Mouse (Mus musculus) kidney, adult 2 months (tissue): ENCODE results near the gene Cldn5. TPM values are rescaled to one million over a fixed set of nuclear protein-coding genes. Genes with fewer than 3 reads are reported as not detected.

Experiments
- DNase-seq: peaks from one replicate; pipeline ENCODE4 v3.0.0; 2021
- H3K27ac ChIP-seq: fragments of 200-500 bp; 2 replicates; pipeline ENCODE4 v1.5.1; 2012; ENCODE audit warnings: low read depth, low read length, control low read depth, inconsistent platforms; ENCODE audit not compliant: insufficient read depth
- H3K27me3 ChIP-seq: fragments of 200-500 bp; replicated peaks from 2 replicates; pipeline ENCODE4 v1.6.1; 2012; ENCODE audit warnings: mild to moderate bottlenecking, moderate library complexity, low read length, inconsistent platforms; ENCODE audit not compliant: control insufficient read depth, insufficient read depth
- H3K36me3 ChIP-seq: fragments of 200-500 bp; 2 replicates; pipeline ENCODE4 v1.6.1; 2012; ENCODE audit warnings: mild to moderate bottlenecking, moderate library complexity, low read length, inconsistent platforms; ENCODE audit not compliant: control insufficient read depth, insufficient read depth
- H3K4me1 ChIP-seq: fragments of 200-500 bp; 2 replicates; pipeline ENCODE4 v1.6.1; 2011; ENCODE audit warnings: low read length; ENCODE audit not compliant: control insufficient read depth, insufficient read depth
- H3K4me3 ChIP-seq: fragments of 200-500 bp; 2 replicates; pipeline ENCODE4 v1.5.1; 2011; ENCODE audit warnings: mild to moderate bottlenecking, low read depth, low read length, control low read depth; ENCODE audit not compliant: insufficient read depth
- CTCF ChIP-seq: fragments of 200-500 bp; conservative IDR thresholded peaks from 2 replicates; pipeline ENCODE4 v1.5.1; 2011; ENCODE audit warnings: low read depth, mild to moderate bottlenecking, control low read depth, low read length, moderate library complexity, mixed read lengths; ENCODE audit not compliant: insufficient read depth, insufficient read length
- POLR2A ChIP-seq: fragments of 200-500 bp; IDR thresholded peaks from one replicate; pipeline ENCODE4 v1.6.1; 2011; ENCODE audit warnings: low read depth, low read length, control low read depth
- WGBS: fragments of 180-500 bp; shearing (Covaris S2); methylation state at CpG from one replicate; pipeline ENCODE4 v1.1.7; 2018; 5-methylcytosine and 5-hydroxymethylcytosine counted together
- polyA plus RNA-seq: library from polyadenylated mRNA; depleted of rRNA; stranded (reverse); fragments of >200 nt; gene quantifications from 2 replicates; pipeline ENCODE4 v1.2.3, GENCODE M21; 2012; rRNA removed

Cldn5 gene
- polyA plus RNA-seq, 1 experiment: 28.1 TPM

GRCm38 (mm10) chr16:18811032-18811431 lies 34.4 kb downstream of the Cldn5 start:
- Histone ChIP-seq H3K27me3 (no peaks in the 10 kb centered on the region), H3K36me3 (no peaks in the 10 kb centered on the region; the same call in 1 of the 2 replicates), H3K4me1 (peaks cover 10% of the 10 kb centered on the region; the same call in 1 of the 2 replicates), H3K4me3 (peak overlapping the region; percentile 98), H3K27ac (no peak overlapping the region)
- DNase-seq: no peak
- TF ChIP-seq POLR2A (no peak), CTCF (no peak)
- WGBS: 6% methylated on average over 5 of the region's 5 CpGs

GRCm38 (mm10) chr16:18811468-18812384 lies 35.1 kb downstream of the Cldn5 start, which contains the start of the genes Ufd1 and Cdc45:
Gene Ufd1, plus strand, starts transcription at chr16:18811779.
Gene Cdc45, minus strand, starts transcription at chr16:18811987.
- DNase-seq: peak; percentile 97
- no peaks in the 10 kb centered on the region; the same call in 1 of the 2 replicates for H3K36me3 ChIP-seq
- peak within 1 kb of the TSS; percentile 74 for H3K27ac ChIP-seq
- H3K27me3 ChIP-seq: no peaks in the 10 kb centered on the region
- under 1% methylated on average over 42 of the region's 42 CpGs for WGBS
- H3K4me3 ChIP-seq: peak within 1 kb of the TSS; percentile 98
- peaks cover 10% of the 10 kb centered on the region; the same call in 1 of the 2 replicates for H3K4me1 ChIP-seq
- TF ChIP-seq CTCF (no peak), POLR2A (peak; percentile 48)

- no peak for DNase-seq
- 1% methylated on average over 31 of the region's 31 CpGs for WGBS
Observed at GRCm38 (mm10) chr16:18812385-18812910, 35.8 kb downstream of the Cldn5 start.

GRCm38 (mm10) chr16:18822356-18822755 lies 45.7 kb downstream of the Cldn5 start:
- no peaks in the 10 kb centered on the region for H3K4me1 ChIP-seq
- WGBS: 85% methylated on average over 1 of the region's 1 CpGs
- TF ChIP-seq CTCF (no peak), POLR2A (no peak)
- H3K27ac ChIP-seq: no peak overlapping the region
- H3K27me3 ChIP-seq: no peaks in the 10 kb centered on the region
- no peak for DNase-seq
- H3K36me3 ChIP-seq: peaks cover 16% of the 10 kb centered on the region
- H3K4me3 ChIP-seq: no peak overlapping the region

More at GRCm38 (mm10) chr16:18812385-18812910, 35.8 kb downstream of the Cldn5 start:
- H3K4me1 ChIP-seq: peaks cover 10% of the 10 kb centered on the region; the same call in 1 of the 2 replicates
- TF ChIP-seq POLR2A: no peak
- TF ChIP-seq CTCF: no peak
- no peaks in the 10 kb centered on the region for H3K27me3 ChIP-seq
- no peaks in the 10 kb centered on the region; the same call in 1 of the 2 replicates for H3K36me3 ChIP-seq
- peak overlapping the region; percentile 74 for H3K27ac ChIP-seq
- H3K4me3 ChIP-seq: peak overlapping the region; percentile 98

- WGBS: 83% methylated on average over 4 of the region's 4 CpGs
- H3K4me1 ChIP-seq: no peaks in the 10 kb centered on the region
- TF ChIP-seq CTCF (no peak), POLR2A (no peak)
Observed at GRCm38 (mm10) chr16:18822925-18823324, 46.3 kb downstream of the Cldn5 start.

More at GRCm38 (mm10) chr16:18822925-18823324, 46.3 kb downstream of the Cldn5 start:
- no peak for DNase-seq
- no peaks in the 10 kb centered on the region for H3K27me3 ChIP-seq
- no peak overlapping the region for H3K27ac ChIP-seq
- H3K4me3 ChIP-seq: no peak overlapping the region
- peaks cover 16% of the 10 kb centered on the region for H3K36me3 ChIP-seq

Other genes with a start within 250 kb of the Cldn5 start
- gene Tbx1, start 186.2 kb upstream of the Cldn5 start, polyA plus RNA-seq: 0.15 and 1.7 TPM in 2 replicates
- 0.34 and 0.69 TPM in 2 replicates for gene Gp1bb, start 154.4 kb upstream of the Cldn5 start, polyA plus RNA-seq
- 1.1 and 1.4 TPM in 2 replicates for gene Gm49601, start 150.4 kb upstream of the Cldn5 start, polyA plus RNA-seq
- gene Sept5, start 146.9 kb upstream of the Cldn5 start, polyA plus RNA-seq: 3.1 and 3.8 TPM in 2 replicates
- 29.3 and 32.3 TPM in 2 replicates for gene Ufd1, start 34.9 kb downstream of the Cldn5 start, polyA plus RNA-seq
- gene Cdc45, start 35.1 kb downstream of the Cldn5 start, polyA plus RNA-seq: 2.2 and 3.6 TPM in 2 replicates
- 52.5 and 56.0 TPM in 2 replicates for gene 2510002D24Rik, start 59.7 kb downstream of the Cldn5 start, polyA plus RNA-seq
- gene Gm28539, start 59.7 kb downstream of the Cldn5 start, polyA plus RNA-seq: 0.27 TPM in 1 of 2 replicates, not detected in the other
- 14.1 and 19.3 TPM in 2 replicates for gene Mrpl40, start 100.0 kb downstream of the Cldn5 start, polyA plus RNA-seq
- 51.6 and 55.1 TPM in 2 replicates for gene Hira, start 100.2 kb downstream of the Cldn5 start, polyA plus RNA-seq